Mouse (Mus musculus): ENCODE measurements around the gene Mbd6.

Gene Mbd6

DNA sequence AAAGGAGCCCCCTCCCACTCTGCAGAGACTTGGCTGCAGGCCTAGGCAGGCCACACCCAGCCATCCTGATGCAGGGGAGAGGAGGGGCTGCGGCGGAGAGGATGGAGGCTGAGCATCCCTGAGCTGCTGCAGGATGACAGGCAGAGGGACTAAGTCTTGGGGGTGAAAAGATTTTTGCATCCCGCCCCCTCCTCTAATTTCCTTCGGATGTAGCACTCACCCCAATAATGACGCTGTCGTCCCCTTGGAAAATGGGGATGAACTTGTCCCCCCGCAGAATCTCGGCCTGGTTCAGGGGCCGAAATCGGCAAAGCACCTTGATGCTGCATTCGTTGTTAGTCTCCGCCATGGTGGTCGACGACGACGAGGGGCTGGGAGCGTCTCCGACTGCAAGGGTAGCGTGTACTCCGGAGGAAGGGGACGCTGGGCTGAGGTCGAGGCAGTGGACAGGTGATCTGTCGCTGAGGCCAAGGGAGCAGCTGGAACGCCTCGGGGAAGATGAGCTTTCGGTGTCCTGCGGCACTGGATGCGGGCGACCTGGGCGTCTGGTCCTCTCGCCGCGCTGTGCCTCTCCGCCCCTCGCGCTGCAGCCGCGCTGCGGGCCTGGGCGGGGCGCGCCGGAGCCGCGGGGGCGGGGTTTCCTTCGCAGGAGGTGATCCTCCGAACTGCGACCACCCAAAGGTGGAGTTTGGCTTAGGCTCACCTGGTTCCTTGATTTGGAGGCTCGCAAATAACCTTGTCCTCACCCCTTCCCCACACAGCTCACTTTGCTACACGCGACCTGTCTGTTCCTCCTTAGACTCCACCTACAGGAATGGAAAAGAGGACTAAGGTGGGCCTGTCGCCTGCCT, 26.0 kb downstream of the Mbd6 start, which contains the start of gene Kif5a:
Kif5a (minus strand) TSS at position 801 of the 851 bp plus-strand sequence.
- no peak for DNase-seq (ENCODE audit: low read depth)

- DNase-seq (ENCODE audit: low read depth): no peak
These were observed 26.9 kb downstream of the Mbd6 start for GRCm38 (mm10) chr10:127261706-127262547.

DNA sequence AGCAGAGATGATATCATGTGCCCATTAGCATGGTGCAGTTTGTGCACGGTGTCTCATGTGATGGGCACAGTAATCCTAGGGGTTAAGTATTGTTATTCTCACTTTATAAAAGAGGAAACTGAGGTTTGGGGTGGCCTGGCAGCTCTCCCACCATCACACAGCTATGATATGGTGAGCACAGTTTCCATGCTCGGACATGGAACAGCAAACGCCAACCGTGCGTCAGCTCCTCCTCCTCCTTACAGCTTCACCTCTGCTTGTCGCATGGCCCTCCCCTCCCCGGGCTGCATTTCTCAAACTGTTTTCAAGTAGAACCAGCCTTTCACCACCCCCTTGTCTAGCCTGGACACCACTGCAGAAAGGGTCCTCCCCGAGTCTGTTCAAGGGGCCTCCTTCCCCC, 30.3 kb downstream of the Mbd6 start:
- no peak for DNase-seq (ENCODE audit: low read depth)

- DNase-seq (ENCODE audit: low read depth): no peak
These were observed 31.0 kb downstream of the Mbd6 start for GRCm38 (mm10) chr10:127257790-127258189.

DNA sequence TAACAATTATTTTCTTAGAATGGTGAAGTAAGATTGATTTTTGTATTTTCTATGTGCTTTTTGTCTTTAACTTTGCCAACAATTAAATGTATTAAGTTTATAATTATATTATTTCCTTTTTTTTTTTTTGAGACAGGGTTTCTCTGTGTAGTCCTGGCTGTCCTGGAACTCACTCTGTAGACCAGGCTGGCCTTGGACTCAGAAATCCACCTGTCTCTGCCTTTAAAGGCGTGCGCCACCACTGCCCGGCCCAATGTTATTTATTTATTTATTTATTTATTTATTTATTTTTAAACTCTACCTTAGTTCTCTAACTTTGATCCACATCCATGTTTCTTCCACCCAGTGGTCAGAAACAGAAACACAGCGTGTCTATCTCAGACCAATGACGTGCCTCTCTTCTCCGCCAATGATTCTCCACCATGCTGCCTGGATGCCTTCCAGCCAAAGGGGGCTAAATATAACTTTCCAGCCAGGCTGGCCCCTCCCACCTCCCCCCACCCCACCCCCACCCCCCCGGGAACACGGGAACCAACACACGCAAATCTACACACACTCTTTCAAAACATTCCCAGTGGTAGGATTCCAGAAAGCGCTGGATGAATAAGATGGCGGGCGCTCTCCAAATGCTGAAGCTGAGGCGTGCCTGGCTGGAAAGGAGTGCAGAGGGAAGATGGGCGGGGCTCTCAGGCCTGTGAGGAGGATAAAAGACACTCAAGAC, 33.0 kb downstream of the Mbd6 start:
- DNase-seq (ENCODE audit: low read depth): peak; percentile 20

- DNase-seq (ENCODE audit: low read depth): no peak
These were observed 38.0 kb downstream of the Mbd6 start for GRCm38 (mm10) chr10:127250810-127251209.

- no peak for DNase-seq (ENCODE audit: low read depth)
These were observed 50.5 kb downstream of the Mbd6 start for GRCm38 (mm10) chr10:127238241-127238824.

DNA sequence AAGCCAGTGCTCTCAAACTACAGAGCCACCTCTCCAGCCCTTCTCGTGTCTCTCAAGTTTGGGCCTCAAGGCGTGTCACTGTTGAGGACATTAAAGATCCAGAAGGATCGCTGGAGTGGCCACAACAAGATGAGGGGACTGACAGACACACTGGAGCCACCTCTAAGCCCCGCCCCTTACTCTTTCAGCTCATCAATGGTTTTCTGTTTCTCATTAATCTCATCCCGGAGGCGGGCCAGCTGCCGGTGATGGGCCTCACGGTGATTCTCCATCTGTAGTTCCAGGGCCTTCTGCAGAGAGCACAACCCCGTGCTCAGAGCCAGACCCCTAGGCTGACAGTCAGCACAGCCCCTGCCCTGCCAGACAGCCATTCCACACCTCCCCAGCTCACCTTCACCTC, 52.3 kb downstream of the Mbd6 start:
- no peak for DNase-seq (ENCODE audit: low read depth)

DNA sequence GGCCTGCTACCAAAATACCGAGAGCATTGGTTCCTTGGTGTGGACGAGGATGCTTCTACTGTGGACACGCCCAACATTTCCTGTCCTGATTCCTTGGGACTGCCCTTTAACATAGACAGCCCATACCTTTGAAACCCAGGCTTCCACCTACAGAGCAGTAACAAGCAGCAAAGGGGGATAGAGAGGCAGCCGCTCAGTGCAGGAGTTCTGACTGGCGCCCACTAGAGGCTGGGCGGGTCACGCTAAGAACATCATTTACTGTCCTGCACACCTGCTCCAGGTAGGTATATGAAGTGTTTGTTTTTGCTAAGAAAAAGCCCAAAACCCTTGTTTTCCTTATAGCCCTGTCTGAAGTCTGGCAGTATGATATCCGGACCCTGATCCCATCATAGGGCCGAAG, 55.7 kb downstream of the Mbd6 start:
- no peak for DNase-seq (ENCODE audit: low read depth)
